Mouse (Mus musculus) neural tube, embryonic 13.5 days (tissue): Measurements from ENCODE around the gene Unc119. TPM values are rescaled to one million over a fixed set of nuclear protein-coding genes. Genes with fewer than 3 reads are reported as not detected.
A peak's percentile ranks its signal among the peaks of the same experiment; 100 is the strongest.

ENCODE experiments used
- ATAC-seq: fragments of 200-750 bp; cut with Nextera tagmentation; 2 replicates; pipeline ENCODE4 v1.8.0; 2017; ENCODE audit warnings: low read depth, mild to moderate bottlenecking, moderate TSS enrichment, moderate library complexity
- H3K27ac ChIP-seq: fragments of 300-500 bp; sonication (generic); replicated peaks from 2 replicates; pipeline ENCODE4 v1.5.1; 2015; ENCODE audit warnings: moderate library complexity, mild to moderate bottlenecking, inconsistent platforms
- H3K27me3 ChIP-seq: fragments of 300-500 bp; sonication (generic); 2 replicates; pipeline ENCODE4 v1.6.1; 2015; ENCODE audit warnings: mild to moderate bottlenecking, inconsistent platforms
- H3K36me3 ChIP-seq: fragments of 300-500 bp; sonication (generic); 2 replicates; pipeline ENCODE4 v1.6.1; 2015; ENCODE audit warnings: mild to moderate bottlenecking, inconsistent platforms
- H3K4me1 ChIP-seq: fragments of 300-500 bp; sonication (generic); replicated peaks from 2 replicates; pipeline ENCODE4 v1.6.1; 2015; ENCODE audit warnings: inconsistent platforms
- H3K4me2 ChIP-seq: fragments of 300-500 bp; sonication (generic); 2 replicates; pipeline ENCODE4 v1.6.1; 2015; ENCODE audit warnings: inconsistent platforms, mild to moderate bottlenecking, moderate library complexity
- H3K4me3 ChIP-seq: fragments of 300-500 bp; sonication (generic); 2 replicates; pipeline ENCODE4 v1.5.1; 2015; ENCODE audit warnings: mild to moderate bottlenecking, inconsistent platforms
- H3K9ac ChIP-seq: fragments of 300-500 bp; sonication (generic); 2 replicates; pipeline ENCODE4 v1.6.1; 2015; ENCODE audit warnings: moderate library complexity, mild to moderate bottlenecking, inconsistent platforms
- H3K9me3 ChIP-seq: fragments of 300-500 bp; sonication (generic); 2 replicates; pipeline ENCODE4 v1.6.1; 2016; ENCODE audit warnings: inconsistent platforms
- WGBS: fragments of 180-500 bp; shearing (Covaris S2); methylation state at CpG from one replicate; pipeline ENCODE4 v1.1.7; 2015; 5-methylcytosine and 5-hydroxymethylcytosine counted together
- polyA plus RNA-seq: library from polyadenylated mRNA; unstranded; fragments of >200 nt; fragmentation: Nextera tagmentation; extraction: Ambion mirVana; gene quantifications from 2 replicates; pipeline ENCODE4 v1.2.1, GENCODE M21; 2015

Unc119 gene
- polyA plus RNA-seq, 1 experiment from 2014 or later: 80.0 TPM

- Histone ChIP-seq H3K4me2 (no peak overlapping the region), H3K9ac (peak overlapping the region; percentile 44), H3K4me3 (no peak overlapping the region)
Measured at GRCm38 (mm10) chr11:78345801-78346200, 2.5 kb downstream of the Unc119 start.

DNA sequence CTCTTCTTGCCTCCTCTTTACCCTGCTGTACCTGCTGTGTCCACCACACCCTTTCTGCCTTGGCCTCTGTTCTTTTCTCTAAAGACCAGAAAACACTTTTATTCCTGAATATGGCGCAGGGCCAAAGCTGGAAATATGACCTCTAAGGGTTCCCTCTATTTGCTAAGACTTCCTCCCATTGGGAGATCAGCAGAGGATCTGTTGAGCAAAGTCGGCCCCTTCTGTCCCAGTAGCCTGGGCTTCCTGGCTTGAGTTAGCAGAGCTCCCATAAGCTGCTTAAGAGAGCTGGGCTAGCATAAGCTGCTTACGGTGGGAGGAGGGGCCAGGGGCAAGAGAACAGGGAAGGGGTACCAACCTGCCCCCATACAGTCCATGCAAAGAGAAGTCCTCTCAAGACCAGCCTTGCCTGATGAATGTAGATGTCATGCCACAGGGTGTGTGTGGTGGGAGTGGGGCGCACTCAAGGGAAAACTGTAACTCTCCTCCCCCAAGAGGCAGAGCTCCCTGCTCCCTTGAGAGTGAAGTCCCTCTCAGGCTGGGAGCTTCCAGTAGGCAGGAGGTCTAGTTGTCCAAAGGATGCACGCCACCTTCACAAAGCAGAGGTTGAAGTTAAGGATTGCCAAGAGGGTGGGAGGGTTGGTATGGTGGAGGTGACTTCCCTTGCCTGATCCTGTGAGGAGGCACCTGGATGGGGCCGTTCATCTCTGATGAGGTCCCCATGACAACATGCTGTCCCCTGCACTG lies 3.2 kb downstream of the Unc119 start:
- WGBS: 91% methylated on average over 6 of the region's 6 CpGs
- Histone ChIP-seq H3K9me3 (no peaks in the 10 kb centered on the region), H3K9ac (no peak overlapping the region), H3K4me3 (no peak overlapping the region), H3K4me2 (no peak overlapping the region), H3K27ac (no peak overlapping the region), H3K27me3 (no peaks in the 10 kb centered on the region), H3K36me3 (peaks cover 21% of the 10 kb centered on the region), H3K4me1 (peaks cover 45% of the 10 kb centered on the region)
- no peak for ATAC-seq

More at GRCm38 (mm10) chr11:78345801-78346200, 2.5 kb downstream of the Unc119 start:
- Histone ChIP-seq H3K27me3 (no peaks in the 10 kb centered on the region), H3K4me1 (peaks cover 45% of the 10 kb centered on the region), H3K27ac (no peak overlapping the region), H3K36me3 (peaks cover 27% of the 10 kb centered on the region), H3K9me3 (no peaks in the 10 kb centered on the region)
- WGBS: 84% methylated on average over 7 of the region's 7 CpGs
- no peak for ATAC-seq

DNA sequence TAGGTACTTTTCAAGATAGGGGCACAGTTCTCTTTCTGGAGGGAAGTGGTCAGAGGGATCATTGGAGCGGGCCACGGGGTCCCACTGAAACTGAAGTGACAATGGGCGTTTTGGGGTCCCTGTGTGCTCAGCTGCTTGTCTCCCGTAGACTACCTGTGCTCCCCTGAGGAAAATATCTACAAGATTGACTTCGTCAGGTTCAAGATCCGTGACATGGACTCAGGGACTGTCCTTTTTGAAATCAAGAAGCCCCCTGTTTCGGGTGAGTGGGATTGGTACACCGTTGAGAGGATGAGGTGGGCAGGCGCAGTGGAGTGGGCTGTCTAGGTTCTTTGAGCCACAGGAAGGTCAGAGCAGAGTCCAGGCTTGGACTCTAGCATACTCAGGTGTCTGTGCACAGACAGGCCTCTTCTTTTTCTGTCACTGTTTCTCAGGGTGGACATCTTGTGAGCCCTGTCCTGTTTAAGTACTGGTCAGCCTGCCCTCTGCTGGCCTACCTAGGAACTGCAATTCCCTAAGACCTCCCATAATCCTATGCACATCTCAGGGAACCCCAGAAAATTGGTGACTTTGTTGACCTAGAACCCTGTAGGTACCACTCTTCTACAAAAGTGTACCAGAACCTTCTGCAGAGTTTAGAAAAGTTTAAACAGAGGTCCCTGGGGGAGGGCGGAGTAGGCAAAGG lies 3.9 kb downstream of the Unc119 start:
- H3K9ac ChIP-seq: no peak overlapping the region
- 94% methylated on average over 10 of the region's 10 CpGs for WGBS
- H3K4me1 ChIP-seq: peaks cover 45% of the 10 kb centered on the region
- no peak overlapping the region for H3K4me2 ChIP-seq
- no peak overlapping the region for H3K4me3 ChIP-seq
- no peak overlapping the region for H3K27ac ChIP-seq
- H3K9me3 ChIP-seq: no peaks in the 10 kb centered on the region
- no peak for ATAC-seq
- H3K36me3 ChIP-seq: peaks cover 19% of the 10 kb centered on the region
- H3K27me3 ChIP-seq: no peaks in the 10 kb centered on the region

- no peak overlapping the region for H3K4me2 ChIP-seq
- H3K4me1 ChIP-seq: peaks cover 42% of the 10 kb centered on the region
- no peaks in the 10 kb centered on the region for H3K27me3 ChIP-seq
- H3K9me3 ChIP-seq: no peaks in the 10 kb centered on the region
- 81% methylated on average over 9 of the region's 9 CpGs for WGBS
- no peak overlapping the region for H3K4me3 ChIP-seq
- peaks cover 19% of the 10 kb centered on the region for H3K36me3 ChIP-seq
- no peak overlapping the region for H3K9ac ChIP-seq
- H3K27ac ChIP-seq: no peak overlapping the region
- no peak for ATAC-seq
Measured at GRCm38 (mm10) chr11:78347908-78348307, 4.6 kb downstream of the Unc119 start.

DNA sequence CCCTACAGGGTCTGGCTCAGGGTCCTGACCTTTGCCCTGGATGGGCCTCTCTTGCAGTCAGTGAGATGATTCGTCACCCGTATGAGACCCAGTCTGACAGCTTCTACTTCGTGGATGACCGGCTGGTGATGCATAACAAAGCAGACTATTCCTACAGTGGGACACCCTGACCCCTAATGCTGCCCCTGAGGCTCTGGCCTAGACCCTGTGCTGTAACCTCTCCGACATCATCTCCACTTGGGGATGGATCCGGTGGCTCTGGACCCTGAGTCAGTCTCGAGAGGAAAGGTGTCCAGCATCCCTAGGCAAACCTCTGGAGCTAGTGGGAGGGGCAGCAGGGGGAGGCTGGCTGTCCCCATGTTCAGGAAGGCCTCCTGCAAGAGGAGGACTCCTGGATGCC lies 5.2 kb downstream of the Unc119 start:
- no peak overlapping the region for H3K9ac ChIP-seq

DNA sequence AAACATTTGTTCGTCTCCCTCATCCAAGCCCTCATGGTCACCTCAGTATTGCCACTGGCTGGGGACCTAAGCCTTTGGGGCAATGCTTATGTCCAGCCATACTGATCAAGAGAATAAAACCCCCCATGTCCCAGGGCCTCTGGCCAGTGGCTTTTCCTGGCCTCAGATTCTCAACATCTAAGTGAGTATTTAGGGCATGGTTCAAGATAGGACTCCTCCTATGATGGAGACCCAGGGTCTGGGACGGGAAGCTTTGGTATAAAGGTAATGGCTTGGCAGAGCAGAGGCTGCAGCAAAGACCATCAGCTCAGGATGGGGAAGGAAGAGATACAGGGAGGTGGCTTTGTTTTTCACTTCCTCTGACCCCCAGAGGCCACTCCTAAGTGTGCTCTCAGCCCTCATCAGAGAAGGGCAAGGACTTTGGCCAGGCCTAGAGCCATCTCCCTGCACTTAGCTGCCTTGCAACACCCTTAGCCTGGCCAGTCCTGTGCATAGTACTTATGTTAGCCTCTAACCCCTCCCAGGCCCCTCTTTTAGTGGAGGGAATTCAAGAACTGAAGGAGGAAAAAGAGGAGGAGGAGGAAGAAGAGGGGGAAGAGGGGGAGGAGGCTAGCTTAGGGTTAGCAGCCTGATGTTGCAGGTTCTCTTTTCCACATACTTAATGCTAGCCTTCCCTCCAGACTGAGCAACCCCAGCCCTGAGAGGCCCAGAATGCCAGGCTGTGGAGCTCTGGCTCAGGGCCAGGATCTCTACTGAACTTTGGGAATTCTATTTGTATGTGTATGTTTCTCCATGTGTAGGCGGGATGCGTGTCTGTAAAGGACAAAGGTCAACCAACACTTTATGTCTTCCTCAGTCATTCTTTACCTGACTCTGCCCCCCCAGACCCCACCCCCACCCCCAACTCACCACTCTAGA lies 6.4 kb downstream of the Unc119 start:
- peaks cover 29% of the 10 kb centered on the region for H3K4me1 ChIP-seq
- WGBS: 88% methylated on average over 4 of the region's 4 CpGs
- H3K9me3 ChIP-seq: no peaks in the 10 kb centered on the region
- H3K9ac ChIP-seq: no peak overlapping the region
- ATAC-seq: no peak
- peaks cover 19% of the 10 kb centered on the region for H3K36me3 ChIP-seq
- no peak overlapping the region for H3K27ac ChIP-seq
- H3K4me3 ChIP-seq: no peak overlapping the region
- H3K27me3 ChIP-seq: no peaks in the 10 kb centered on the region
- H3K4me2 ChIP-seq: no peak overlapping the region

More for the DNA sequence above, 5.2 kb downstream of the Unc119 start:
- no peak for ATAC-seq
- Histone ChIP-seq H3K4me2 (no peak overlapping the region), H3K9me3 (no peaks in the 10 kb centered on the region), H3K4me3 (no peak overlapping the region), H3K36me3 (peaks cover 19% of the 10 kb centered on the region), H3K4me1 (peaks cover 38% of the 10 kb centered on the region), H3K27me3 (no peaks in the 10 kb centered on the region), H3K27ac (no peak overlapping the region)
- WGBS: 28% methylated on average over 7 of the region's 7 CpGs

GRCm38 (mm10) chr11:78353081-78353480 lies 9.8 kb downstream of the Unc119 start:
- WGBS: 72% methylated on average over 1 of the region's 1 CpGs
- ATAC-seq: no peak

GRCm38 (mm10) chr11:78354905-78355304 lies 11.6 kb downstream of the Unc119 start:
- no peak overlapping the region for H3K27ac ChIP-seq
- no peak overlapping the region for H3K9ac ChIP-seq
- no peak overlapping the region for H3K4me3 ChIP-seq
- H3K9me3 ChIP-seq: no peaks in the 10 kb centered on the region
- WGBS: 89% methylated on average over 6 of the region's 6 CpGs
- H3K4me1 ChIP-seq: no peaks in the 10 kb centered on the region; the same call in 1 of the 2 replicates
- H3K36me3 ChIP-seq: no peaks in the 10 kb centered on the region
- H3K4me2 ChIP-seq: no peak overlapping the region
- ATAC-seq: no peak
- no peaks in the 10 kb centered on the region for H3K27me3 ChIP-seq

More at GRCm38 (mm10) chr11:78353081-78353480, 9.8 kb downstream of the Unc119 start:
- Histone ChIP-seq H3K4me2 (no peak overlapping the region), H3K4me1 (peaks cover 4% of the 10 kb centered on the region), H3K9ac (no peak overlapping the region), H3K4me3 (no peak overlapping the region), H3K36me3 (peaks cover 17% of the 10 kb centered on the region), H3K27me3 (no peaks in the 10 kb centered on the region), H3K9me3 (no peaks in the 10 kb centered on the region), H3K27ac (no peak overlapping the region)

GRCm38 (mm10) chr11:78355471-78356238 lies 12.4 kb downstream of the Unc119 start:
- no peaks in the 10 kb centered on the region for H3K27me3 ChIP-seq
- no peak for ATAC-seq
- H3K4me3 ChIP-seq: no peak overlapping the region
- no peak overlapping the region for H3K27ac ChIP-seq
- WGBS: 37% methylated on average over 4 of the region's 4 CpGs
- H3K36me3 ChIP-seq: no peaks in the 10 kb centered on the region
- no peaks in the 10 kb centered on the region for H3K9me3 ChIP-seq
- H3K9ac ChIP-seq: no peak overlapping the region
- no peaks in the 10 kb centered on the region for H3K4me1 ChIP-seq
- H3K4me2 ChIP-seq: no peak overlapping the region

DNA sequence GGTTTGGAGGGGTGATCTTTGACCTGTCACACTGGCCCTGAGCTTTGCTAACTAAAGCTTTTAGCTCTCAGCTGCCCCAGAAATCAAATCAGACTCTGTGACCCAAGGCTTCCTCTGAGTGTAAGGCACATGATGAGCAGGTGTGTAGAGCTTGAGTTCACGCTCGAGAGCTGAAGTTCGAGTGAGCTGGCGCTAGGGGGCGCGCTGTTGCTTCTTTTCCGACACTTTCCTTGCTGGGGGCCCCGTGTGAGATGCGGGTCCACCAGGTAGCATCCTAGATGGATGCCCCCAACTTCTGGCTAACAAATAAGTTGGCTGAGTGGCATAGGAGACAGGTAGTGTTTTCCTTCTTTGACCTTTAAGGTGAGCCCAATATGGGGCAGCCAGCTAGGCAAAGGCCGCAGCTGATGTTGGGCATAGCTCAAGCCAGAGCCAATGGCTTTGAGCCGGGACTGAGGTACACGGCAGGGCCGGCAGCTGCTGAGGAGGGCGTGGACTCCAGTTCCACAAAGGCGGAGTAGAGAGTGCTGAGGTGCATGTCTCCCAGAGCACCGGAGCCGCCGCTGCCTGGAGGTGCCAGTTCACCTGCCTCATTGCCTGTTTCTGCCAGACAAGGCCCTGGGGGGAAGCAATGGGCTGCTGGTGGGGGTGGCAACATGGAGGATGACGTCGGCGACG lies 15.2 kb downstream of the Unc119 start:
- no peak overlapping the region for H3K4me2 ChIP-seq
- no peak overlapping the region for H3K27ac ChIP-seq
- H3K4me1 ChIP-seq: no peaks in the 10 kb centered on the region
- WGBS: 14% methylated on average over 22 of the region's 22 CpGs
- no peaks in the 10 kb centered on the region for H3K36me3 ChIP-seq
- no peaks in the 10 kb centered on the region for H3K27me3 ChIP-seq
- H3K9me3 ChIP-seq: no peaks in the 10 kb centered on the region
- H3K4me3 ChIP-seq: no peak overlapping the region
- no peak for ATAC-seq
- H3K9ac ChIP-seq: no peak overlapping the region
